Mouse (Mus musculus): ENCODE data around the gene Ccser1.

The Ccser1 gene

DNA sequence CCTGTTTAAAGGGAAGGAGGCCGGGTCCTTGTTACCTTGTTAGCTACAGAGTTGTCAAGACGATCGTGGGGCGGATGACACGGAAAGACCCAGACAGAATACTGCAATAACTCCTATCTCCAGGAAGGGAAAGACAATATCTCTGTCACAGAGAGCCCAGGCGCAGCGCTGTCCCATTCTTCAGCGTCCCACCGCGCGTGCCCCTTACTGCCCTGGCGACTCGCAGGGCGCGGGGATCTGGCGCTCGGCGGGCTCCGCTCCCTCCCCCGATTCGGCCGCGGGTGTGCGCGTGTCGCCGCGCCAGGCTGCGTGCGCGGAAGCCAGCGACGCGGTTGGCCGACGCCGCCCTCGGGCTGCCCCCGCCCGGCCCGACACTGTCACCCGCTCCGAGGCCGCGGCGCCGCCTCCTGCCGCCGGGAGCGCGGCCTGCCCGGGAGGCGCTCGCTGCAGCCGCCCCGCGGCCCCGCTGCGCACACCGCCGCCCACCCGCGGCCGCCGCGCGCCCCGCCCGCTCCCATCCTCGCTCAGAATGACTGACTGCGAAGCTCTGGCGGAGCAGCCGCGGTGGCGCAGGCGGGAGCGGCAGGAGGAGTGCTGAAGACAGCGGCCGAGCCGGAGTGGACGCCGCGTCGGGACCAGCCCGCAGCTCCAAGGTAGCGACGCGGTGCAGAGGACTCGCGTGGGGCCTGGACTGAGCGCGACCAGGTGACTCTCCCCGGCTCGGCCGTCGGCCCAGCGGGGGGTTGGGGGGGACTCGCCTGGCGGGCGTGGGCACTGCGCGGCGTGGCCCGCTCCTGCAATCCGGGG lies at the start of gene Ccser1:
TSS of gene Ccser1 (plus strand) at position 376 of the 807 bp plus-strand sequence.
- ATAC-seq (ENCODE audit: insufficient number of reproducible peaks, low FRiP score, low TSS enrichment) = peak; percentile 91

DNA sequence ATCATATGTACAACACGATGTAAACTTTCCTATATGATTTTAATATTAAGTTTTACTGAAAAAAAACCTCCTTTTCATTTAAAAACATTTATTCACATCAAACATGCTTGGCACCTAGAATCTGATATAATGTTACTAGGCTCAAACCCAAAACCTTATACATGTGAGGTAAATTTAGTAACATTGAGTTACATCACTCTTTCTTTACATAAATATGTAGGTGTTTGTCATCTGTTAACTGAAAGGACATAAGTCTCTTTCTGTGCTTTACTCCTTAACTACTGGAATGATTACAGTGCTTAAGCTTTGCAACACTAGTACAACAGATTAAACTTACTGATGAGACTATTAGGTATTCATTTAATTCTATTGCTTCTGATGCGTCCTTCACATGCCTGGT lies 43.7 kb upstream of the Ccser1 start:
- no peak for ATAC-seq (ENCODE audit: insufficient number of reproducible peaks, low FRiP score, low TSS enrichment)

DNA sequence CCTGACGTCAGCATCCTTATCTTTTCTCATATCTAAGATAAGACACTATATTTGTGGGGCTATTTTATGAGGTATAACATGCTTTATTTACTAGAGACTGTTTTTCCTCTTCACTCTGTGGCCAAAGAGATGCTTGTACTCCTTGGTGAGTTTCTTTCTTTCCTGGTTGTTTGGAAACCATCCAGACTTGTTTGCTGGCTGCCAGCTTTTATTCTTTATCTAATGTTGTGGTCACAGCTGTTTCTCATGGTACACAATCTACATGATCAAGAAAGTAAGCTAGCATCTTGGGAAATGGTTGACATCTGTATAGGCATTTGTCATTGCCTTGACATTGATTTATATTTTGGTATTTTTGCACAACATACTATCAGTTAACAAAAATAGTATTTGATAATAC lies 37.1 kb upstream of the Ccser1 start:
- no peak for ATAC-seq (ENCODE audit: insufficient number of reproducible peaks, low FRiP score, low TSS enrichment)

DNA sequence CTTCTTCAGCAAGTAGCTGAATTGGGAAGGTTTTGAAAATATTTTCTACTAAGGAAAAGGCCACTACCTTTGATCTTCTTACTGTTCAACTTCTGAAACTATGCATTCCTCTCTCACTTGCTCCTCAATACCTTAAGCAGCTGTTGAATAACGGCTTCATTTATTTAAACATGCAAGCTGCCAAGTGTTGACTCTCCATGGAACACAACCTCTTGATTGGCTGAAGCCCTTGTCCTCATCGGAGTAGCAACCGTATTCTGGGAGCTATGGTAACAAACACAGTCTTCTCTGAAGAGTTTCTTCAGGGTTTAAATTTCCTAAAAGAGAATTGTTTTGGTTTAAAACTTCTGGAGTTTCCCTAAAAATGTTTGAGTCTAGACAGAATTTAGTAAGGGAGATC lies 27.2 kb upstream of the Ccser1 start:
- ATAC-seq (ENCODE audit: insufficient number of reproducible peaks, low FRiP score, low TSS enrichment) = no peak

DNA sequence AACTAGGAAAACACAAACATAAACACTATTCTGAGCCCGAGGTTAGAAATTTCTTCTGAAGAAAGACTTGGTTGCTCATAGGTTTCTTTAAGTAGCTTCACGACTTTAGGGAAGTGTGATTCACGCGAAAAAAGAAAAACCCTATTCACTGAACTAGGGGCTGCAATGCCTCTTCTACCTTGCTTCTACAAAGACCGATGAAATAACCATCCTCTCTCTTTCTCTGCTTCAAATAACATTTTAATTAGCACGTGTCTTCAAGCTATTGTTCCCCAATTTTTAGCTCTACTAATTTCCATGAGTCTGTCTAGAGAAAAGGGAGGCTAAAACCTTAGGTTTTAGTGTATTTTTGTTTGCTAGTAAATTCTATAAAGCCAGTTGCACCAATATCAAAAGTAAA lies 25.5 kb upstream of the Ccser1 start:
- no peak for ATAC-seq (ENCODE audit: insufficient number of reproducible peaks, low FRiP score, low TSS enrichment)

DNA sequence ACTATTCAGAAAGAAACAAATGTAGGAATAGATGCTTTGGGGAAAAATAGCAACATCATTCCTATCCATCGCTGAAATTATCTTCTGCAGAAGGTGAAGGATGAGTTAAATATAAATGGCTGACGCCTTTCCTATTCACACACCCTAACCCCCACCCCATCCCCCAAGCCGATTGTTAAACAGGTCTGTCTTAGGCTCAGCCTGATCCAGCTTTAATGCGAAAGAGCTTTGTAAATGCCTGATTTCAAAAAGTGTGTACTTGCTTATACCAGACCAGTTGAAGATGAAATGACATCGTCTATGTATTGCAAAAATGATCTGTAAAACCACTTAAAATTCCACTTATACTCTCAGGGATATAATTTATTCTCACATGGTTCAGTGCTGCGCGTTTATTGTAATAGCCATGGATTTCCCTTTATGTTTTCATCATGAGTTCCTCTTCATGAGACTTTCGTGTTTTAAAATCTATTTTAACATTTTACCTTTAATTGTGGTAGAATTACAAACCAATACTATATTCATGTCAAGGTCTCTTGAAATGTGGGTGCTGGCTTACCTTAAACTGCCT lies 25.0 kb upstream of the Ccser1 start:
- ATAC-seq (ENCODE audit: insufficient number of reproducible peaks, low FRiP score, low TSS enrichment) = no peak

DNA sequence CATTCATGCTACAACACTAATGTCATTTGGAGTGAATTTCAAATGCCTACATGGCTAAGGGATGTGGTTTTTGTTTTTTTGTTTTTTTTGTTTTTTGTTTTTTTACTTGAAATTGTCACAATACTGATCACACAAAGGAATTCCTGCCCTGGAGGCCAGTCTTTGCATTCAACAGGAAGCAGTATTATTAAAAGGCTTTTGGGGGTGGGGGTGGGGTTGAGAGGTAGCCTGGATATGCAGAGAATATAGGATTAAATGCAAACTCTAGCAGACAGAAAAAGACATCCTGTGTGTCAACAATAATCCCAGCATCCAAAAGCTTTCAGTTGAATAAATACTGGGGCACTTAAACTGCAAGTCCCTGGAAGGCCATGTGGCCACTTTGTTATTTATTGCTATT lies 24.4 kb upstream of the Ccser1 start:
- ATAC-seq (ENCODE audit: insufficient number of reproducible peaks, low FRiP score, low TSS enrichment) = no peak

DNA sequence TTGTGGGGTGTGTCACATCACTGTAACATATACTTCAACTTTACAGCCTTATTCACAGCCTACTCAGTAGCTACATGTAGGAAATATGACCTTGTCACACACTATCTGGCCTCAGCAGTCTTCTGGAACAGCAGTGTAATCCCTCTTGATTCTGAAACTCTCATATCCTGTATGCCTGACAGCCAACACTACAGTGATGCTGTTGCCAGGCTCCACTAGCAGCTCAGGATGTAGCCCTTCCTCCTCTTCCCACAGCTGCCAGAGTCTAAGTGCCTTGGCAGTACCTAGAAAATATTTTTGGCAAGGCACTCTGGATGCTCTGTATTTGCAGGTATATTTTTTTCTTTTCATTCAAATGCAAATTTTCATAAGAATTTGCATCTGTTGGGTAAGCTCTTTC lies 18.0 kb upstream of the Ccser1 start:
- ATAC-seq (ENCODE audit: insufficient number of reproducible peaks, low FRiP score, low TSS enrichment) = no peak

DNA sequence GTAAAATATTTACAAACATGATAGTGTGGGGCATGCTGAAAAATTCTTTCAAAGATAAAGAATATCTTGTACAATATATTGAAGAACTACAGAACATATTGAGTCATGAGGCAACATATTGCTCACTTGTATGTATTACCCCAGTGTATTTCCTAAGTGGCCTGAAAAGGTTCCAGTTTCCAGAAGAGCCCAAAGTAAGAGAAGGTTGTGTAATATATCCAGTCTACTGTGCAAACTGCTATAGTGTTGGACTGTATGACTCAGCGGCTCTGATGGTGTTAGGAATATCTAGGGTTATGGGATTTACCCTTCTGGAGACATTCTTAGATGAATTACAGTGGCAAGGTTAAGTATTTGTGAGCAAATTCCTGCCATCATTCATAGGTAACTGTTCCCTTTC lies 13.2 kb upstream of the Ccser1 start:
- no peak for ATAC-seq (ENCODE audit: insufficient number of reproducible peaks, low FRiP score, low TSS enrichment)

DNA sequence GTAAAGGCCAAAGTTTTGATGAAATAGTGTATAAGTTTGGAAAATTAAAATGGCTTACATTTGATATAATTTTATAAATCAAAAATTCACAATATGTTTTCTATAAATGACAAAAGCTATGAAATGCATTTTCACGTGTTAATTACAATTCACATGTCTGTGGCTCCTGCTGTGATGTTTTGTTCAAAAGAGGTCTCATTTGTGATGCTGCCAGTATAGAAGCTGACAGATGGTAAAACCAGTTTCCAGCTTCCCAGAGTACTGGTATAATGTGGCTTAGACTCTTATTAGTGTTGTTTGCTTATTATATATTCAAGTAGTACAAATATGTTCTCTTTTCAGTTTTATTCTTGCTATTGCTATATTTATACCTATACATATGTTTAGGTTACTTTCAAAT lies 4.0 kb upstream of the Ccser1 start:
- ATAC-seq (ENCODE audit: insufficient number of reproducible peaks, low FRiP score, low TSS enrichment) = no peak

DNA sequence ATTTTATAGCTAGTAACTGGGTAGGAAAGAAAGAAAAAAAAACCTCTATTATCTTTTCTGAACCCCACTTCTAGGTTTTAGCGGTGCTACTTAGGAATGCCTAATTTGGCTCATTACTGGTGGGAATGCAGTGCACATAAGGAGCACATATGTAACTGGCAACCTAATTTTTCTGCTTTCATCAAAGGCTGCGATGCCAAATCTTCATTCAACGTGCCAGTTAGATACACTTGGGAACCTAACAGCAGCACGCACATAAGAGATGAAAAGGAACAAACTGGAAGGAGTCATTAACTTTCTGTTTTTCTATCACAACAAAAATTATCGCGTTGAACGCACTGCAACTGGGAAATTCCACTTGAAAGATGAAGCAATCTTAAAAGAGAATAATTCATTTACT lies 2.6 kb upstream of the Ccser1 start:
- no peak for ATAC-seq (ENCODE audit: insufficient number of reproducible peaks, low FRiP score, low TSS enrichment)

DNA sequence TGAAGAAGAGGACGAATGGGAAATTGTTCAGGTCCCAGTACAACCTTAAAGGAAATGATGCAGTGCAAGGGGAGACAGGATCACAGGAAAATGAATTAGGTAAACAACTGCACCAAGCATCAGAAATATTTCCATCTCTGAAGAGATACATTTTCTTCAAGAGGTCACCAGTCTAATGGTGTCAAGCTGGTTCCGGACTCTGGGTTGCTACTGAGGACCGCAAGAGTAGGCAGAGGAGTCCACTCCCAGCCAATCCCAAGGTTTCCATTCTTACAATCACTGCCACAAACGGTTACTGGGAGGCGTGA lies 529 bp upstream of the Ccser1 start:
- no peak for ATAC-seq (ENCODE audit: insufficient number of reproducible peaks, low FRiP score, low TSS enrichment)

DNA sequence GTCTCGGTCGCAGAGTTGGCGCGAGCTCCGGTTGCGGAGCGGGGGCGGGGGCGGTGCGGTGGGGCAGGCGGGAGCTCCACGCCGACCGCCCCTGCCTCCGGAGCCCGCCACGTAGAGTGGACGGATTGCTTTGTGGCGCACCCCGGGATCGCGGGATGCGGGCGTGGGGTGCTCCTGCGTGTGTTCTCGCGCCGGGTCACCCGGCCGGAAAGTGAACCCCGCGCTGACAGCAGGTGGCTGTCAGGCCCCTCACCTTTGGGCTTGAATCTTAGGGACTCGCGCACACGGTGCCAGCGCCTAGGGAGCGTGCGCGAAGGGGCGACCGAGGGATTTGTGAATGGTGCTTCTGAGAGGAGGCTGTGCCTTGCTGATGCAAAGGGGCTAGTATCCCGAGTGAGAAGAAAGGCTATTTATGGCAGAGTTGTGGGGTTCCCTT lies 650 bp downstream of the Ccser1 start:
- ATAC-seq (ENCODE audit: insufficient number of reproducible peaks, low FRiP score, low TSS enrichment) = peak; percentile 41

DNA sequence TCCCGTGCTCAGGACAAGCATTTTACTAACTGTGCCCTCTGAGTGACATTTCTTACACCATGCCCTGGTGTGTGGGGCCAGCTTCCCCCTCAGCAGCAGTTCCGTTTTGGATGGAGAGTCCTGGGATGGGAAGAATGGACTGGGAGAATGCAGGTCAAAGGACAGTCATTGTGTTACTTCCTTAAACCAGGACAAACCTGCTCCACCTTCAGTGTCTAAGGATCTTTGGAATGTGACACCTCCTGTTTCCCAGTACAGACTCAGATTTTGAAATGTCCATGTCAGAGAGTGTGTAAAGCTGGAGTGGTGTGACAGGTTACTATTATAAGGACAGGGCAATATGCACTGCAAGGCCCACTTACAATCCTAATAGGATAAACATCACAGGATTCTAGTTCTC lies 8.9 kb downstream of the Ccser1 start:
- ATAC-seq (ENCODE audit: insufficient number of reproducible peaks, low FRiP score, low TSS enrichment) = no peak

DNA sequence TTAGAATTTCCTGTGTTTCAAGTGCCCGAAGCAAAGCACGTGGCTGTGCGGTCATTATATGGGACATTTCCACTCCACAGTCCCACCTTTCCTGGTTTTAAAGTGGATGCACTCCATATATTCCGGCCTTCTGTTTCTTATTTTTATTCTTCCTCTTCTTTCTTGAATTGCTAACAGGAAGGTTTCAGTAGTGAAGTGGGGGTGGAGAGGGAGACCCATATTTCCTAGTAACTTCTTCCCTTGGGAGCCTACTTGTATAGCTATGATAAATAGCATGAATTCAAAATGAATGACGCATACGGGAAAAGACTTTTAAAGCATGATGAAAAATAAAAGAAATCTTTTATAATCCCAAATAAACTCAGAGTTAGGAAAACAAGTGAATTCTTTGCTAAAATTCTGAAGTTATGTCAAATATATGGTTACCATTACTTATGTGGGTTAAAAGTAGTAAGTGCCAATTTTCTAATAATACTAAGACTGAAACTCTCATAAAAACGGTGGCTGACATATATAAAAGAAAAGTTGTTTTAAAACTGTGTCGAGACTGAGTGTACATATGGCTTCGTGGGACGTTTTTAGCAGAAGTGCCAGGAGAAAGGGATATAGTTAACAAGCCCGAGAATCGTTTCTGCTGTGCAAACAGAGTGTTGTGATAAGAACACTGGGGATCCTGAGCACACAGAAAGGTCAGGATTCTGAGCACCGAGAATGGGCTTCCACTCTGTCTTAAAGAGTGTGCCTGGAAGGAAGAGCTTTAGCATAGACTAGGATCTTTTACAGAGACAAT lies 11.7 kb downstream of the Ccser1 start:
- no peak for ATAC-seq (ENCODE audit: insufficient number of reproducible peaks, low FRiP score, low TSS enrichment)

DNA sequence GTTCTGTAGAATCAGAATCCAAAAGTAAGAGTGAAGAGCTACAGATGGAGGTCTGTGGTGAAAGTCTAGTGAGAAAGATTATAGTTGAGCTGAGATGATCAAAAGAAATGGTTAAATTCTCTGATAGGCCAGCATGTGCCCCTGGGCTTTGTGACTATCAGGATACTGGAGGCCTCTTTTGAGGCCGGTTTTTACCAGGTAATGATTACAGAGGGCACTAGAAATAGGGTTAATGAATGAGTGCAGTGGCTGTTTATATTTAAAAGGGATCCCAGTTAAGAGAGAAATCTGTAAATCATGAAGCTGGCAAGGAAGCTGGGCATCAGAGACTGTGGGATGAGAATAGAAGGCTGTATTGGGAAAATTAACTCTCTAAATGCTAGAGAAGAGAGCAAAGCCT lies 23.2 kb downstream of the Ccser1 start:
- ATAC-seq (ENCODE audit: insufficient number of reproducible peaks, low FRiP score, low TSS enrichment) = no peak

DNA sequence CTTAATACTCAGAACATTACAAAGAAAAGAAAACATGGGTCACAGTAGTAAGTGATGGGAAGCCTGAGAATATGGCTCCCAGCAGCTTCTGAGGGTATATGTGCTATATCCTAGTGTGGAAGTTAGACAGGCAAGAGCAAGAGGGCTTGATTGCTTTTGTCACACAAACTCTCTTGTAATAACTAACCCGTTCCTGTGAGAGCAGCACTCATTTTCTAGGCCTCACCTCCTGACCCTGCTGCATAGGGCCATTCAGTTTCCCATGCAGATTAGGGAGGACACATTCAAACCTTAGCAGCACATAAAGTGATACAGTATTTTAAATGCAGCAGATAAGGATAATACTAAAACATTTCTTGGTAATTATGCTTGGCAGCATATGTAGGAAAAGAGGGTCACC lies 25.9 kb downstream of the Ccser1 start:
- ATAC-seq (ENCODE audit: insufficient number of reproducible peaks, low FRiP score, low TSS enrichment) = no peak

DNA sequence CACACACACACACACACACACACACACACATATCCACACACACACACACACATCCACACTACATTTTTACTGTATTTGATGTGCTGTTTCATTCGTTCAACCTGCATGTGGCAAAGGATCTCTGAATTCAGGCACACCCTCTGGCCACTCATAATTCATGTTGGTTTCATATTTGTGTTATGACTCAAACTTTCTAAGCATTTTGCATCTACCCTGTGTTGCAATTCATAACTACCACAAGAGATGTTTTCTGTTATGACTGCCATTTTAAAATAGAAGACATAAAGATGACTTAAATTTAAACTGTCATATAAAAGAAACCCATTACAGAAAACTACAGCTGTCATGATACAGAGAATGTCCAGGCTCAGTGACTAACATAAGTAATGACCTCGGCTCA lies 26.5 kb downstream of the Ccser1 start:
- ATAC-seq (ENCODE audit: insufficient number of reproducible peaks, low FRiP score, low TSS enrichment) = no peak

DNA sequence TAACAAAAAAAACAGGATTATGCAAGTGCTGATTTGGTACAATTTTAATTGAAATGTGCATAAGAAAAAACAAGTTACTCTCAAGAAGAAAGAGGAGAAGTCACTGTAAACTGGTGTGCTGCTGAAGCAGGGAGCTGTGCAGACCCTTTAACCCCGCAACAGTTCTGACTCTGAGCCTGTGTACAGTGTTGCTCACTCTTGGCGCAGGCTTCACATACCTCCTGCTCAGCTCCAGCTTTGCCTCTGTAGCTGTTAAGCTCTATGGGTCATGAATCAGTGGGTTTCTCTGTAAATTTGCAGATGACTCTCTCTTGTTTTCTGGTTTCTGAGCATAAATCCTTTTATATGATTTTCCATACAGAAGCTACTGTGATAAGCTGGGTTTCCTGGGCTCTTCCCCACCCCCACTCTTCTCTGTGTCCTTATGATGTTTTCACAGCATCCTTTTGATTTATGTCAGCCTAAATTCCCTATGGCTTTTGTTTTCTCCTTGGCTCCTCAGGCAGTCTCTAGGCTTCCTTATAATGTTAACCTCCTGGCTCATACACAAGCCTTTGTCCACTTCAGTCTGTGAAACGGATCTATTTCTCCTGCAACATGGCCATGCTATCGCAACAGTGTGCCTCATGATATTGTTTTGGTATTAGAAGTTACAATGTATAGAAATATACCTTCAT lies 30.1 kb downstream of the Ccser1 start:
- ATAC-seq (ENCODE audit: insufficient number of reproducible peaks, low FRiP score, low TSS enrichment) = 0 out of 2 replicates have a peak, but pooled peaks have one; percentile 53

DNA sequence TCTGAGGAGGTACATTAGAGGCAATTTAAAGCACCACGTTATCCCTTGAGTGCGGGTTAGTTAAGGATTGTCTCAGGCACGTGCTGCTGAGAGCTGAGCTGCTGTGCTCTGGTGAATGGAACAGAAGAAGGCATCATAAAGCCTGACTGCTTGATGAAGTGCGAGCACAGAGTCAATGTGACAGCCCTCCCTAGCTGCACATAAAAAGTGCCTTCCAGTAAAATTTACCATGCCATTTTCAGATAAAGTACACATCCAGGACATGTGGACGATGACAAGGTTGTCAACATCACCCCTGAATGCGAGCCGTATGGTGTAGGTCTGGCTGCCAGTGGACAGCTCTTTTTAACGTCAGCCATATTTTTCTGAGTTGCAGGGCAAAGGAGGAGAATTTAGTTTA lies 35.6 kb downstream of the Ccser1 start:
- no peak for ATAC-seq (ENCODE audit: insufficient number of reproducible peaks, low FRiP score, low TSS enrichment)

DNA sequence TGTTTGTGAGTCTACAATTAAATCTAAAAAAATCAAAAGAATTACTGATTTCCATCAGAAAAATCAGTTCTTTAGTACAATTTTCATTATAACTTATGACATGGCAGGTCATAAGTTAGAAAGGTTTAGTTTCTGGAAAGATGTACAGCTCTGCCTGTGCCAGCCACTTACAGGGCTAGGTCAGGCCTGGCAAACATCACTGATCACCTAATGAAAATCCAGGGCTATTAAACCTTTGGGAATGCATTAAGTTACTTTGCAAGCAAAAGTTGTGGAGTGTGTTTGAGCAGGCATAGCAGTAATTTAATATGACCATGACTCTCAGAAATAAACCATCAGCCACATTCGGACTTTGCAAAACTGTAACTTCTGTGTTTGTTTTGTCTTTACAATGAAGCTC lies 36.4 kb downstream of the Ccser1 start:
- ATAC-seq (ENCODE audit: insufficient number of reproducible peaks, low FRiP score, low TSS enrichment) = no peak
